Mouse (Mus musculus) CD4-positive, CD25-positive, alpha-beta regulatory T cell (primary cell): Measurements from ENCODE around the gene Xrra1. TPM values are rescaled to one million over a fixed set of nuclear protein-coding genes. Genes with fewer than 3 reads are reported as not detected.

Source experiments
- polyA plus RNA-seq: library from polyadenylated mRNA; unstranded; fragments of 100-300 nt; shearing (Covaris generic); gene quantifications from one replicate; pipeline ENCODE4 v1.2.1, GENCODE M21; 2017

Xrra1 gene
- polyA plus RNA-seq, result 0.17 TPM

DNA sequence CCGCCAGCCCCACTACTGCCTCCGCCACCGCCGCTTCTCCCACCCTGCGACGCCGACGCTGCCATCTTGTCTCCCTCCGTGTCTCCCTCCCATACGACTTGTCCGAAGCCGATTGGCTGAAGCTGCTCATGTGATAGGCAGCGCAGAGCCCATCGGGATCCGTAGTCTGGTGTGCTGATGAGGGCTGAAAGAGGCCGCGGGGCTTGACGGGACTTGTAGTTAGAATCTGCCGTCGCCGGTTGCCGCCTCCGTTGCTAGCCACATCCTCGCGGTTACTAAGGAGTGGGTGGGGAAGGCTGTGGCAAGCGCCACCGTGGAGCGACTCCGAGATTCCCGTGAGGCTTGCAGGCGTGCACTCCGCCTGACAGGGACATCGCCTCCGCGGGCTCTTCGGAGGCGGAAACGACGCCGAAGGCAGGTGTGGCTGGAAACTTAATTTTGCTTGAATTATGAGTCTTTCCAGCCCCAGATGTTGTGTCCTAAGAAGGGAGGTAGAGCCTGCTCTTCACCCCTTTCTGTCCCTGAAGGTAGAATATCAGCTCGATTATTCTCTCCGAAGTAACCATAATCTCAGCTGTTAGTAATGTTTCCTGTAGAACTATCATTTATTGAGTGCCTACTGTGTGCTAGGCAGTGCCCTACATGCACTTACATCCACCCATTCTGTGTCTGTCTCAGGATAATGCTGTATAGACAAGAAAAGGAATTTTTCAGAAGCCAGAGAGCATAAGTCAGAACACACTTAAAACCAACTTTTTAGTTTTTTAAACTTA lies at the start of gene Xrra1:
TSS of gene Xrra1 (plus strand) at position 304 of the 773 bp plus-strand sequence.

DNA sequence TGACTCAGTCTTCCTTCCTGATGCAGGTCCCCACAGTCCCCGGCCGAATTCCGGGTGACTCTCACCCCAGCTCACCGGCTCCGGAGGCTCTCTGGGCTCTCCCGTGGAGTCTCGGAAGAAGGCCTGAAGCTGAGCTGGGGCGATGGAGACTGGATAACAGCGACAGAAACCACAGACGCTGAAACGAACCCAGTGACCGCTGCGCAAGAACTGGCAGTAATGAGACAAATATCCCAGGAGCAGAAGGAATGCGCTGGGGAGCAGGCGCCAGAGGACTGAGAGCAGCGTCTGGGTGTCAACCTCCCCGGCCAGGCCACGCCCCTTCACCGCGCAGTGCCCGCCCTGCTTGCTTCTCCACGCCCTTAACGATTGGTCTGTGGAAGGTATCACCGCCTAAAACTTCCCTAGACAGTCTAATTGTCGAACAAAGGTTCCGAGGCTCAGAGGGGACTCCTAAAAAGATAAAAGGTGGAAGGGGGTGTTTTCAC lies 30.8 kb upstream of the Xrra1 start, which contains the start of gene Neu3:
TSS of gene Neu3 (minus strand) at position 335 of the 488 bp plus-strand sequence.

GRCm38 (mm10) chr7:99863362-99863761 lies 4.4 kb downstream of the Xrra1 start, which contains the start of gene Spcs2:
Spcs2 (minus strand) TSS chr7:99863462.

Other genes starting within 250 kb of the Xrra1 start
- 1.7 TPM for gene Tpbgl, start 232.0 kb upstream of the Xrra1 start, polyA plus RNA-seq
- 0.34 TPM for gene Slco2b1, start 147.8 kb upstream of the Xrra1 start, polyA plus RNA-seq
- gene Olfr520, start 128.8 kb upstream of the Xrra1 start, polyA plus RNA-seq, result not detected
- gene Olfr521, start 95.6 kb upstream of the Xrra1 start, polyA plus RNA-seq, result not detected
- 19.9 TPM for gene Neu3, start 30.7 kb upstream of the Xrra1 start, polyA plus RNA-seq
- 453 TPM for gene Spcs2, start 4.3 kb downstream of the Xrra1 start, polyA plus RNA-seq
- gene Rnf169, start 121.3 kb downstream of the Xrra1 start, polyA plus RNA-seq, result 11.7 TPM
- not detected for gene Chrdl2, start 147.1 kb downstream of the Xrra1 start, polyA plus RNA-seq